Mouse (Mus musculus): ENCODE results near the gene Mcrip1. TPM values are rescaled to one million over a fixed set of nuclear protein-coding genes. Genes with fewer than 3 reads are reported as not detected.
"Not testable (repeated sequence)": the region's sequence is repeated elsewhere in the genome, so short reads cannot be mapped to it uniquely, and the experiment has no call there.

Mcrip1 gene
- polyA plus RNA-seq, 1 experiment from 2014 or later: 219 TPM

GRCm38 (mm10) chr11:120572752-120573584, 23.4 kb upstream of the Mcrip1 start, which contains the start of gene P4hb:
Gene P4hb (minus strand): TSS chr11:120573253.
- Histone ChIP-seq H3K4me1 (peaks cover 20% of the 10 kb centered on the region), H3K27ac (peak within 1 kb of the TSS; percentile 95), H3K4me3 (peak within 1 kb of the TSS; percentile 69), H3K9ac (peak within 1 kb of the TSS; percentile 87), H3K27me3 (no peaks in the 10 kb centered on the region), H3K9me3 (replicated peaks) (no peaks in the 10 kb centered on the region), H3K36me3 (peaks cover 38% of the 10 kb centered on the region), H3K4me2 (replicated peaks) (peak within 1 kb of the TSS; percentile 86)
- peak; percentile 98 for ATAC-seq (ENCODE audit: low FRiP score)
- under 1% methylated on average over 92 of the region's 94 CpGs for WGBS

GRCm38 (mm10) chr11:120572417-120572751, 22.9 kb upstream of the Mcrip1 start:
- H3K9me3 ChIP-seq (replicated peaks): no peaks in the 10 kb centered on the region

GRCm38 (mm10) chr11:120571754-120572416, 22.4 kb upstream of the Mcrip1 start:
- WGBS: 15% methylated on average over 11 of the region's 11 CpGs

More at GRCm38 (mm10) chr11:120572417-120572751, 22.9 kb upstream of the Mcrip1 start:
- H3K9ac ChIP-seq: peak overlapping the region; percentile 87
- H3K4me2 ChIP-seq (replicated peaks): peak overlapping the region; percentile 86
- H3K4me1 ChIP-seq: peaks cover 20% of the 10 kb centered on the region
- H3K27me3 ChIP-seq: no peaks in the 10 kb centered on the region
- peaks cover 38% of the 10 kb centered on the region for H3K36me3 ChIP-seq
- peak overlapping the region; percentile 95 for H3K27ac ChIP-seq
- ATAC-seq (ENCODE audit: low FRiP score): peak; percentile 37
- 0% methylated on average over 20 of the region's 24 CpGs for WGBS
- H3K4me3 ChIP-seq: peak overlapping the region; percentile 69

GRCm38 (mm10) chr11:120571122-120571521, 21.6 kb upstream of the Mcrip1 start:
- 89% methylated on average over 3 of the region's 3 CpGs for WGBS
- Histone ChIP-seq H3K9me3 (replicated peaks) (no peaks in the 10 kb centered on the region), H3K4me2 (replicated peaks) (peak overlapping the region; percentile 86), H3K4me3 (peak overlapping the region; percentile 69; the same call in 1 of the 2 replicates), H3K9ac (peak overlapping the region; percentile 87; the same call in 1 of the 2 replicates), H3K4me1 (peaks cover 22% of the 10 kb centered on the region), H3K36me3 (peaks cover 46% of the 10 kb centered on the region), H3K27me3 (no peaks in the 10 kb centered on the region), H3K27ac (no peak overlapping the region)
- no peak for ATAC-seq (ENCODE audit: low FRiP score)

More at GRCm38 (mm10) chr11:120571754-120572416, 22.4 kb upstream of the Mcrip1 start:
- Histone ChIP-seq H3K4me3 (peak overlapping the region; percentile 69), H3K9ac (peak overlapping the region; percentile 87), H3K4me2 (replicated peaks) (peak overlapping the region; percentile 86), H3K36me3 (peaks cover 38% of the 10 kb centered on the region), H3K27ac (peak overlapping the region; percentile 95), H3K27me3 (no peaks in the 10 kb centered on the region), H3K4me1 (peaks cover 22% of the 10 kb centered on the region), H3K9me3 (replicated peaks) (no peaks in the 10 kb centered on the region)
- ATAC-seq (ENCODE audit: low FRiP score): no peak

GRCm38 (mm10) chr11:120568324-120568723, 18.8 kb upstream of the Mcrip1 start:
- 97% methylated on average over 6 of the region's 6 CpGs for WGBS
- Histone ChIP-seq H3K9ac (no peak overlapping the region), H3K4me3 (no peak overlapping the region), H3K36me3 (peaks cover 74% of the 10 kb centered on the region), H3K4me2 (replicated peaks) (no peak overlapping the region), H3K9me3 (replicated peaks) (no peaks in the 10 kb centered on the region), H3K27ac (no peak overlapping the region), H3K27me3 (no peaks in the 10 kb centered on the region), H3K4me1 (peaks cover 13% of the 10 kb centered on the region)
- no peak for ATAC-seq (ENCODE audit: low FRiP score)

GRCm38 (mm10) chr11:120565114-120565513, 15.6 kb upstream of the Mcrip1 start:
- H3K4me1 ChIP-seq: peaks cover 3% of the 10 kb centered on the region
- H3K9me3 ChIP-seq (replicated peaks): no peaks in the 10 kb centered on the region
- no peak overlapping the region for H3K27ac ChIP-seq
- H3K4me3 ChIP-seq: no peak overlapping the region
- no peak overlapping the region for H3K9ac ChIP-seq
- ATAC-seq (ENCODE audit: low FRiP score): no peak
- WGBS: 84% methylated on average over 9 of the region's 9 CpGs
- H3K27me3 ChIP-seq: no peaks in the 10 kb centered on the region
- peaks cover 93% of the 10 kb centered on the region for H3K36me3 ChIP-seq
- H3K4me2 ChIP-seq (replicated peaks): no peak overlapping the region

GRCm38 (mm10) chr11:120562949-120563348, 13.4 kb upstream of the Mcrip1 start:
- no peaks in the 10 kb centered on the region for H3K27me3 ChIP-seq
- ATAC-seq (ENCODE audit: low FRiP score): no peak
- no peak overlapping the region for H3K27ac ChIP-seq
- H3K9ac ChIP-seq: no peak overlapping the region
- H3K4me1 ChIP-seq: peaks cover 3% of the 10 kb centered on the region; the same call in 1 of the 2 replicates
- peaks cover 93% of the 10 kb centered on the region for H3K36me3 ChIP-seq
- H3K9me3 ChIP-seq (replicated peaks): no peaks in the 10 kb centered on the region
- H3K4me3 ChIP-seq: no peak overlapping the region
- WGBS: 98% methylated on average over 13 of the region's 13 CpGs
- H3K4me2 ChIP-seq (replicated peaks): no peak overlapping the region

- H3K9ac ChIP-seq: no peak overlapping the region
- peaks cover 74% of the 10 kb centered on the region for H3K36me3 ChIP-seq
- H3K9me3 ChIP-seq (replicated peaks): no peaks in the 10 kb centered on the region; the same call in 1 of the 2 replicates
- no peak overlapping the region for H3K4me3 ChIP-seq
- H3K4me1 ChIP-seq: no peaks in the 10 kb centered on the region
- no peaks in the 10 kb centered on the region for H3K27me3 ChIP-seq
- 93% methylated on average over 13 of the region's 13 CpGs for WGBS
- no peak overlapping the region for H3K4me2 ChIP-seq (replicated peaks)
- no peak for ATAC-seq (ENCODE audit: low FRiP score)
- no peak overlapping the region for H3K27ac ChIP-seq
Measured at GRCm38 (mm10) chr11:120560952-120561728, 11.6 kb upstream of the Mcrip1 start.

GRCm38 (mm10) chr11:120558843-120559242, 9.3 kb upstream of the Mcrip1 start:
- H3K9ac ChIP-seq; H3K4me1 ChIP-seq; H3K4me2 ChIP-seq (replicated peaks); H3K4me3 ChIP-seq; H3K9me3 ChIP-seq (replicated peaks); H3K27me3 ChIP-seq; ATAC-seq (ENCODE audit: low FRiP score); H3K27ac ChIP-seq: not testable (repeated sequence)
- peaks cover 51% of the 10 kb centered on the region for H3K36me3 ChIP-seq
- WGBS: 87% methylated on average over 6 of the region's 6 CpGs

- WGBS: 76% methylated on average over 2 of the region's 2 CpGs
- peaks cover 4% of the 10 kb centered on the region for H3K4me1 ChIP-seq
- no peak overlapping the region for H3K4me2 ChIP-seq (replicated peaks)
- H3K9me3 ChIP-seq (replicated peaks): no peaks in the 10 kb centered on the region; the same call in 1 of the 2 replicates
- H3K4me3 ChIP-seq: no peak overlapping the region
- H3K9ac ChIP-seq: no peak overlapping the region
- ATAC-seq (ENCODE audit: low FRiP score): no peak
- no peak overlapping the region for H3K27ac ChIP-seq
- H3K27me3 ChIP-seq: no peaks in the 10 kb centered on the region
- peaks cover 16% of the 10 kb centered on the region for H3K36me3 ChIP-seq
Measured at GRCm38 (mm10) chr11:120555260-120555659, 5.7 kb upstream of the Mcrip1 start.

GRCm38 (mm10) chr11:120554834-120555233, 5.3 kb upstream of the Mcrip1 start:
- ATAC-seq (ENCODE audit: low FRiP score): no peak
- no peaks in the 10 kb centered on the region for H3K27me3 ChIP-seq
- H3K4me1 ChIP-seq: peaks cover 8% of the 10 kb centered on the region
- H3K27ac ChIP-seq: no peak overlapping the region
- H3K4me3 ChIP-seq: no peak overlapping the region
- peaks cover 11% of the 10 kb centered on the region for H3K36me3 ChIP-seq
- no peak overlapping the region for H3K4me2 ChIP-seq (replicated peaks)
- WGBS: 91% methylated on average over 7 of the region's 7 CpGs
- H3K9ac ChIP-seq: no peak overlapping the region
- H3K9me3 ChIP-seq (replicated peaks): no peaks in the 10 kb centered on the region; the same call in 1 of the 2 replicates

- no peak overlapping the region for H3K9ac ChIP-seq
- WGBS: 77% methylated on average over 5 of the region's 5 CpGs
- no peak overlapping the region for H3K4me2 ChIP-seq (replicated peaks)
- H3K9me3 ChIP-seq (replicated peaks): no peaks in the 10 kb centered on the region; the same call in 1 of the 2 replicates
- H3K4me3 ChIP-seq: no peak overlapping the region
- no peak for ATAC-seq (ENCODE audit: low FRiP score)
- no peak overlapping the region for H3K27ac ChIP-seq
- H3K4me1 ChIP-seq: peaks cover 21% of the 10 kb centered on the region
- H3K27me3 ChIP-seq: no peaks in the 10 kb centered on the region
- H3K36me3 ChIP-seq: no peaks in the 10 kb centered on the region
Measured at GRCm38 (mm10) chr11:120552736-120553135, 3.2 kb upstream of the Mcrip1 start.

Data from hindbrain, embryonic 12.5 days (tissue).